Mouse (Mus musculus): ENCODE measurements around the gene Zfp961.
A peak's percentile ranks its signal among the peaks of the same experiment; 100 is the strongest.
"Not testable (repeated sequence)": the region's sequence is repeated elsewhere in the genome, so short reads cannot be mapped to it uniquely, and the experiment has no call there.

Zfp961 gene

GRCm38 (mm10) chr8:71950482-71951221 is at the start of gene Zfp961:
Gene Zfp961, plus strand, starts transcription at chr8:71951038.
- DNase-seq (ENCODE audit: low spot score in 2 of 2), result peak; percentile 97 to 99

- not testable (repeated sequence) for DNase-seq (ENCODE audit: low spot score in 2 of 2)
These were observed 47.8 kb upstream of the Zfp961 start for GRCm38 (mm10) chr8:71903084-71903483.

- DNase-seq (ENCODE audit: low spot score in 2 of 2), result no peak
These were observed 44.0 kb upstream of the Zfp961 start for GRCm38 (mm10) chr8:71906809-71907208.

GRCm38 (mm10) chr8:71907798-71908257 is 43.0 kb upstream of the Zfp961 start:
- DNase-seq (ENCODE audit: low spot score in 2 of 2), result no peak

- DNase-seq (ENCODE audit: low spot score in 2 of 2), result peak; percentile 89 to 95
These were observed 42.3 kb upstream of the Zfp961 start, which contains the start of the genes Zfp882 and Zfp617 for GRCm38 (mm10) chr8:71908309-71909261. Gene Zfp882, plus strand, starts transcription at chr8:71908608. Gene Zfp617, plus strand, starts transcription at chr8:71908635.

- no peak for DNase-seq (ENCODE audit: low spot score in 2 of 2)
These were observed 38.6 kb upstream of the Zfp961 start for GRCm38 (mm10) chr8:71912286-71912685.

GRCm38 (mm10) chr8:71922567-71923401 is 28.1 kb upstream of the Zfp961 start:
- peak; percentile 94 to 97 for DNase-seq (ENCODE audit: low spot score in 2 of 2)

GRCm38 (mm10) chr8:71925791-71926190 is 25.0 kb upstream of the Zfp961 start:
- DNase-seq (ENCODE audit: low spot score in 2 of 2), result no peak

GRCm38 (mm10) chr8:71926551-71926950 is 24.3 kb upstream of the Zfp961 start:
- no peak for DNase-seq (ENCODE audit: low spot score in 2 of 2)

GRCm38 (mm10) chr8:71927779-71928178 is 23.1 kb upstream of the Zfp961 start:
- DNase-seq (ENCODE audit: low spot score in 2 of 2), result no peak

- DNase-seq (ENCODE audit: low spot score in 2 of 2), result not testable (repeated sequence)
These were observed 12.8 kb upstream of the Zfp961 start for GRCm38 (mm10) chr8:71938037-71938436.

- DNase-seq (ENCODE audit: low spot score in 2 of 2), result no peak
These were observed 10.3 kb upstream of the Zfp961 start for GRCm38 (mm10) chr8:71940293-71941208.

- DNase-seq (ENCODE audit: low spot score in 2 of 2), result no peak
These were observed 9.1 kb upstream of the Zfp961 start for GRCm38 (mm10) chr8:71941776-71942175.

GRCm38 (mm10) chr8:71948624-71949023 is 2.2 kb upstream of the Zfp961 start:
- DNase-seq (ENCODE audit: low spot score in 2 of 2), result no peak

GRCm38 (mm10) chr8:71951436-71952161 is 761 bp downstream of the Zfp961 start:
- peak in 1 of 2 experiments; percentile 12 for DNase-seq (ENCODE audit: low spot score in 2 of 2)

GRCm38 (mm10) chr8:71952489-71952888 is 1.7 kb downstream of the Zfp961 start:
- no peak for DNase-seq (ENCODE audit: low spot score in 2 of 2)

GRCm38 (mm10) chr8:71952961-71953700 is 2.3 kb downstream of the Zfp961 start:
- not testable (repeated sequence) for DNase-seq (ENCODE audit: low spot score in 2 of 2)

GRCm38 (mm10) chr8:71954666-71955065 is 3.8 kb downstream of the Zfp961 start:
- DNase-seq (ENCODE audit: low spot score in 2 of 2), result no peak

- DNase-seq (ENCODE audit: low spot score in 2 of 2), result no peak
These were observed 9.6 kb downstream of the Zfp961 start for GRCm38 (mm10) chr8:71960483-71960882.

Measured in frontal cortex, postnatal 36 days (tissue).